Mouse (Mus musculus): Measurements from ENCODE around the gene Gpn3.

DNA sequence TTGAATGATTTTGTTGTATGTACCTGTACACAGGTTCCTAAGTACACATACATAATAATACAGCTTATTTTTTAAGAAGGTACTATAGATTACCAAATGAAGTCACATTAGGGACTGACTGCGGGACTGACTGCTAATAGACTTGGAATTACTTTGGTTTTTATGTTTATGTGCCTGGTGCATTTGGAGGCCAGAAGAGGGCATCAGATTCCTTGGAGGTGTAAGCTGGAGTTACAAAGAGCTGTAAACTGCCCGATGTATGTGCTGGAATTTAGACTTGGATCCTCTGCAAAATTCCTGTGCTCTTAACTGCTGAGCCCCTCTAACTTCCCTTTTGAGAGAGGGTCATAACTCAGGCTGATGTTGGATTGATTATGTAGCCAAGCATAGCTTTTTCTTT is 53.9 kb downstream of the Gpn3 start:
- TF ChIP-seq POLR2A (IDR thresholded peaks at IDR 0.05; ENCODE audit: borderline replicate concordance, extremely low read depth, low read depth, low read length) (no peak), CTCF (IDR thresholded peaks at IDR 0.05; ENCODE audit: insufficient read depth, low read length) (no peak)

Measured in lung, adult 2 months (tissue).